Mouse (Mus musculus) forebrain, embryonic 16.5 days (tissue): ENCODE data around the gene Htr2c. TPM values are rescaled to one million over a fixed set of nuclear protein-coding genes. Genes with fewer than 3 reads are reported as not detected.

Experiments
- ATAC-seq: fragments of 200-750 bp; cut with Nextera tagmentation; 2 replicates; pipeline ENCODE4 v1.8.0; 2017; ENCODE audit warnings: mild to moderate bottlenecking, moderate library complexity
- H3K27ac ChIP-seq: fragments of 300-500 bp; sonication (generic); 2 replicates; pipeline ENCODE4 v1.5.1; 2014; ENCODE audit warnings: low read length, control low read depth
- H3K27me3 ChIP-seq: fragments of 300-500 bp; sonication (generic); replicated peaks from 2 replicates; pipeline ENCODE4 v1.6.1; 2014; ENCODE audit warnings: low read length; ENCODE audit not compliant: control insufficient read depth, insufficient read depth
- H3K36me3 ChIP-seq: fragments of 300-500 bp; sonication (generic); 2 replicates; pipeline ENCODE4 v1.6.1; 2014; ENCODE audit not compliant: control insufficient read depth, insufficient read depth
- H3K4me1 ChIP-seq: fragments of 300-500 bp; sonication (generic); replicated peaks from 2 replicates; pipeline ENCODE4 v1.6.1; 2014; ENCODE audit warnings: low read length; ENCODE audit not compliant: control insufficient read depth, insufficient read depth
- H3K4me2 ChIP-seq: fragments of 300-500 bp; sonication (generic); 2 replicates; pipeline ENCODE4 v1.6.1; 2014; ENCODE audit warnings: mild to moderate bottlenecking, low read length, control low read depth
- H3K4me3 ChIP-seq: fragments of 300-500 bp; sonication (generic); replicated peaks from 2 replicates; pipeline ENCODE4 v1.5.1; 2014; ENCODE audit warnings: mild to moderate bottlenecking, low read length, control low read depth
- H3K9ac ChIP-seq: fragments of 300-500 bp; sonication (generic); replicated peaks from 2 replicates; pipeline ENCODE4 v1.6.1; 2014; ENCODE audit warnings: low read depth, low read length, control low read depth
- H3K9me3 ChIP-seq: fragments of 300-500 bp; sonication (generic); 2 replicates; pipeline ENCODE4 v1.6.1; 2016; ENCODE audit warnings: low read length; ENCODE audit not compliant: control insufficient read depth
- WGBS: fragments of 180-500 bp; shearing (Covaris S2); extraction: QIAGEN DNeasy Blood & Tissue Kit; methylation state at CpG from one replicate; pipeline ENCODE4 v1.1.7; 2014; 5-methylcytosine and 5-hydroxymethylcytosine counted together
- microRNA counts: library from miRNA; unstranded; fragments of <30 nt; microRNA quantifications from one replicate; lab custom pipeline; 2016
- microRNA-seq: library from miRNA; unstranded; fragments of <30 nt; microRNA quantifications from one replicate; pipeline ENCODE4, GENCODE M21; 2017
- polyA plus RNA-seq: library from polyadenylated mRNA; unstranded; fragments of >200 nt; fragmentation: Nextera tagmentation; extraction: Ambion mirVana; gene quantifications from 2 replicates; pipeline ENCODE4 v1.2.1, GENCODE M21; 2015

The Htr2c gene
- polyA plus RNA-seq, 1 experiment from 2014 or later = 5.6 TPM

DNA sequence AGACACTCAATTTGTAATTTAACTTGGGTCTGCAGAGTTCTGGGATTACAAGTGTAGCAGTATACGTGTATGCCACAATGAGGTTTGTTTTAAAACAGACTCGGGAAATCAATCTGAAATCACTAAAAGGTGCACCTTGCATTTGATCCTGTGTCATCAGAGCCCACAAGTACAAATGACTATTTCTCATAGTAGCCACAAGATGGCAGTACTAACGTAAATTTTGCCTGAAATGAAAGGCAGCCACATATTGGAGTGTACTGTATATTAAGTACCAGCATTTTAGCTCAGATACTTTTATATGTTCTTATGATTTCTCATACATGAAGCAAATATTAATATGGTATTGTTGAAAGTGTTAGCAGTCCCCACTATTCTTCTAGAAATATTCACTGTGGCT, 93.4 kb downstream of the Htr2c start:
- Histone ChIP-seq H3K9me3 (no peaks in the 10 kb centered on the region), H3K9ac (no peak overlapping the region), H3K27me3 (no peaks in the 10 kb centered on the region), H3K4me1 (no peaks in the 10 kb centered on the region), H3K36me3 (no peaks in the 10 kb centered on the region), H3K4me3 (no peak overlapping the region), H3K4me2 (no peak overlapping the region), H3K27ac (no peak overlapping the region)
- 22% methylated on average over 3 of the region's 3 CpGs for WGBS
- ATAC-seq = 0 out of 2 replicates have a peak, but pooled peaks have one; percentile 28

GRCm38 (mm10) chrX:147071622-147072021, 109.3 kb downstream of the Htr2c start:
- Histone ChIP-seq H3K27me3 (no peaks in the 10 kb centered on the region), H3K9ac (no peak overlapping the region), H3K4me3 (no peak overlapping the region), H3K4me1 (no peaks in the 10 kb centered on the region), H3K4me2 (no peak overlapping the region), H3K9me3 (no peaks in the 10 kb centered on the region), H3K27ac (no peak overlapping the region), H3K36me3 (no peaks in the 10 kb centered on the region)
- ATAC-seq = no peak

DNA sequence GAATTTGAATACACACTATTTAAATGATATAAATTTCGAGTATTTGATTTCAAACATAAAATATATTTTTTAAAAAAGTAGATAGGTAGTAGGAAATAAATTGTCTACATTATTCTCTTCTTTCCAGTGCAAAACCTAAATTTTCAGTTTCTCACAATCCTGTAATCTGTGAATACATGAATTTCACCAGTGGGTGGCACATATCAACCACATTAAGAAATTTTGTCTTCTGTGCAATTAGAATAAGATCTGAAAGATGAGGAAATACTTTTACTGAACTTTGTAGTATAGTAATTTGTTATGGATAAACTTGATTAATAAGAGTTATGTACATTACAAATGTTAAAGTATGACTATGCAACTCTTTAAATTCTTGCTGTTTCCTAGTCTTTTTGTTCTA, 156.8 kb downstream of the Htr2c start:
- Histone ChIP-seq H3K4me3 (no peak overlapping the region), H3K27me3 (no peaks in the 10 kb centered on the region), H3K4me2 (no peak overlapping the region), H3K9ac (no peak overlapping the region), H3K4me1 (no peaks in the 10 kb centered on the region), H3K27ac (no peak overlapping the region), H3K9me3 (no peaks in the 10 kb centered on the region), H3K36me3 (no peaks in the 10 kb centered on the region)
- 38% methylated on average over 1 of the region's 1 CpGs for WGBS
- no peak for ATAC-seq

GRCm38 (mm10) chrX:147215251-147215650, 252.9 kb downstream of the Htr2c start:
- Histone ChIP-seq H3K27me3 (no peaks in the 10 kb centered on the region), H3K4me1 (no peaks in the 10 kb centered on the region), H3K9ac (no peak overlapping the region), H3K36me3 (no peaks in the 10 kb centered on the region), H3K4me3 (no peak overlapping the region), H3K9me3 (no peaks in the 10 kb centered on the region), H3K4me2 (no peak overlapping the region), H3K27ac (no peak overlapping the region)
- ATAC-seq = no peak

- Histone ChIP-seq H3K4me3 (no peak overlapping the region), H3K9me3 (no peaks in the 10 kb centered on the region), H3K4me2 (no peak overlapping the region), H3K9ac (no peak overlapping the region), H3K27me3 (no peaks in the 10 kb centered on the region), H3K36me3 (no peaks in the 10 kb centered on the region), H3K4me1 (no peaks in the 10 kb centered on the region), H3K27ac (no peak overlapping the region)
- no peak for ATAC-seq
- 81% methylated on average over 3 of the region's 3 CpGs for WGBS
Measured at GRCm38 (mm10) chrX:147217382-147218013, 255.2 kb downstream of the Htr2c start.

DNA sequence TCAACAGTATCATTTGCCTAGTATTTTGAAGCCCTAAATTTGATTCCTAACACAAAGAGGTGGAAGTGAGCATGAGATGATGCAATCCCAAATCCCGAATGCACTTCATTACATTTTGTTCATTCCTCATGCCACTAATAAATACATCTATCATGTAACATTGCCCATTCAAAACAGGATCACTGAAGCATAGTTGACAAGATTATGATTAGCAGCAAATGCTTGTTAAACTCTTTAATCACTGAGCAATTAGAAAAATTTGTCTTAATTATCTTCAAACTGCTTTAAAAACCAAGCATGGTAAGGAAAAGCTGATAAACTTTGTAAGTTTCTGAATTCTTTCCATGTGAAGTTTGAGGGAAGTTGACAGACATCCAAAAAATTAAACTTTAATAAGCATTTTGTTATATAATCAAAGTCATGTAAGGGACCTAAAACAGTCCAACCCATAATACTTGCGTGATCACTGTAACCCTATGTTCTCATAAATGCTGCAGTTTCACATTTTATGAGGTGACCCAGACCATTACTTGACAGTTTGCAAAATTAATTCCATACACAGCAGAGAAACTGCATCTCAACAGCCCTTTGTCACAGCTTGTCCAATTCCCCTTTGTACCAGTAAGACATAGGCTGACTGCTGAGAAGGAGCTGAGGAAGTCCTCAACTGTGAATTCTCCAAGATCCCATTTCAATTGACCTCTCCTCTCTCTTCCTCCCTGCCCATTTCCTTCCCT, 276.7 kb downstream of the Htr2c start:
- WGBS = 58% methylated on average over 2 of the region's 2 CpGs
- Histone ChIP-seq H3K27ac (no peak overlapping the region), H3K4me2 (no peak overlapping the region), H3K9ac (no peak overlapping the region), H3K4me3 (no peak overlapping the region), H3K27me3 (no peaks in the 10 kb centered on the region), H3K4me1 (no peaks in the 10 kb centered on the region), H3K9me3 (no peaks in the 10 kb centered on the region), H3K36me3 (no peaks in the 10 kb centered on the region)
- ATAC-seq = no peak

MicroRNAs encoded within 50 kb of the gene (microRNA counts, 519-probe panel; counts per million panel counts)
- microRNA mmu-miR-448 (lab: Ali Mortazavi, UCI) = 2,504 counts per million, percentile 61 among the panel's probes with 10 or more counts
- microRNA mmu-miR-764-3p (lab: Ali Mortazavi, UCI) = 1,844 counts per million, percentile 22 among the panel's probes with 10 or more counts
- 2,164 counts per million, percentile 42 among the panel's probes with 10 or more counts for microRNA mmu-miR-764-5p (lab: Ali Mortazavi, UCI)

Small RNA genes lying within 50 kb of the gene (microRNA-seq; reads per million reads assigned to microRNA genes)
- gene Gm22650 (not detected), gene Gm24627 (not detected), gene Mir1264 (112 reads per million, percentile 55 among the genes with 10 or more reads in this experiment), gene Mir1298 (1,700 reads per million, percentile 82 among the genes with 10 or more reads in this experiment), gene Mir1912 (3.9 reads per million, percentile 16 among the genes with 10 or more reads in this experiment), gene Mir448 (166 reads per million, percentile 60 among the genes with 10 or more reads in this experiment), gene Mir764 (4.2 reads per million, percentile 17 among the genes with 10 or more reads in this experiment)
